Mouse (Mus musculus): ENCODE measurements at regions not wholly inside any gene's neighbourhood (a gene's known extent, or its start where the extent isn't known, plus 50 kb on each side); places are given as distances from the start of the nearest gene placed in this dataset.

- H3K27ac ChIP-seq: no peak overlapping the region
- no peaks in the 10 kb centered on the region for H3K27me3 ChIP-seq
- H3K9me3 ChIP-seq: no peaks in the 10 kb centered on the region
- 75% methylated on average over 8 of the region's 8 CpGs for WGBS
- no peak for ATAC-seq (ENCODE audit: insufficient number of reproducible peaks, insufficient read depth, low FRiP score, low TSS enrichment, low read depth)
- no peak overlapping the region for H3K4me2 ChIP-seq
- no peaks in the 10 kb centered on the region for H3K36me3 ChIP-seq
- H3K4me1 ChIP-seq: no peaks in the 10 kb centered on the region
- H3K4me3 ChIP-seq: no peak overlapping the region
- H3K9ac ChIP-seq: no peak overlapping the region
Observed at GRCm38 (mm10) chr3:70860909-70861675, 853.7 kb downstream of the Otol1 start.

GRCm38 (mm10) chr3:70873688-70874551, 866.5 kb downstream of the Otol1 start:
- H3K9ac ChIP-seq: no peak overlapping the region
- H3K27ac ChIP-seq: no peak overlapping the region
- H3K4me1 ChIP-seq: peaks cover 13% of the 10 kb centered on the region
- no peaks in the 10 kb centered on the region for H3K9me3 ChIP-seq
- ATAC-seq (ENCODE audit: insufficient number of reproducible peaks, insufficient read depth, low FRiP score, low TSS enrichment, low read depth): no peak
- peak overlapping the region; percentile 36; the same call in 1 of the 2 replicates for H3K4me2 ChIP-seq
- no peaks in the 10 kb centered on the region for H3K36me3 ChIP-seq
- H3K27me3 ChIP-seq: no peaks in the 10 kb centered on the region
- H3K4me3 ChIP-seq: no peak overlapping the region
- 33% methylated on average over 9 of the region's 9 CpGs for WGBS

GRCm38 (mm10) chr3:70874614-70875013, 867.2 kb downstream of the Otol1 start:
- no peaks in the 10 kb centered on the region for H3K27me3 ChIP-seq
- WGBS: 39% methylated on average over 3 of the region's 3 CpGs
- H3K27ac ChIP-seq: no peak overlapping the region
- H3K4me3 ChIP-seq: no peak overlapping the region
- H3K36me3 ChIP-seq: no peaks in the 10 kb centered on the region
- peak overlapping the region; percentile 36 for H3K4me2 ChIP-seq
- H3K9ac ChIP-seq: no peak overlapping the region
- ATAC-seq (ENCODE audit: insufficient number of reproducible peaks, insufficient read depth, low FRiP score, low TSS enrichment, low read depth): no peak
- H3K4me1 ChIP-seq: peaks cover 13% of the 10 kb centered on the region
- H3K9me3 ChIP-seq: no peaks in the 10 kb centered on the region

All from embryonic facial prominence, embryonic 13.5 days (tissue).